Mouse (Mus musculus): ENCODE data around the gene Dock1. TPM values are rescaled to one million over a fixed set of nuclear protein-coding genes. Genes with fewer than 3 reads are reported as not detected.
A peak's percentile ranks its signal among the peaks of the same experiment; 100 is the strongest.

Gene Dock1
- total RNA-seq, 1 experiment = 24.3 TPM

GRCm38 (mm10) chr7:134960871-134961270 is 290.4 kb downstream of the Dock1 start:
- H3K27ac ChIP-seq (ENCODE audit: insufficient read depth, low read depth, low read length, poor library complexity, severe bottlenecking) = no peak overlapping the region
- H3K9ac ChIP-seq (ENCODE audit: insufficient read depth, low read depth, low read length, poor library complexity, severe bottlenecking) = no peak overlapping the region
- in situ Hi-C loops (cut with MboI; ENCODE audit: low sequenced_read_pairs in 2 of 2, unreplicated experiment in 2 of 2) = no loop called here
- H3K4me3 ChIP-seq (ENCODE audit: insufficient read depth in 1 of 2, low read depth in 1 of 2, low read length in 2 of 2, poor library complexity in 1 of 2, severe bottlenecking in 1 of 2) = no peak overlapping the region
- no peaks in the 10 kb centered on the region for H3K4me1 ChIP-seq (ENCODE audit: control insufficient read depth in 2 of 2, insufficient read depth in 2 of 2, low read length in 2 of 2, poor library complexity in 1 of 2)
- DNase-seq (ENCODE audit: low read depth, low spot score) = peak; percentile 54
- H3K36me3 ChIP-seq (ENCODE audit: control insufficient read depth, insufficient read depth, low read length, poor library complexity, severe bottlenecking) = no peaks in the 10 kb centered on the region
- TF ChIP-seq MAFK (IDR thresholded peaks at IDR 0.05; ENCODE audit: insufficient read depth, low read depth, low read length) (no peak), CHD2 (IDR thresholded peaks at IDR 0.05; ENCODE audit: low read depth, low read length) (no peak), ZC3H11A (IDR thresholded peaks at IDR 0.05; ENCODE audit: borderline replicate concordance, low read depth, low read length) (peak; percentile 38; the same call in 1 of the 2 replicates)
- H3K9me3 ChIP-seq (ENCODE audit: control insufficient read depth, insufficient read depth, low read depth, low read length) = no peaks in the 10 kb centered on the region

GRCm38 (mm10) chr7:134961608-134962007 is 291.2 kb downstream of the Dock1 start:
- Histone ChIP-seq H3K4me3 (ENCODE audit: insufficient read depth in 1 of 2, low read depth in 1 of 2, low read length in 2 of 2, poor library complexity in 1 of 2, severe bottlenecking in 1 of 2) (no peak overlapping the region), H3K36me3 (ENCODE audit: control insufficient read depth, insufficient read depth, low read length, poor library complexity, severe bottlenecking) (no peaks in the 10 kb centered on the region), H3K9ac (ENCODE audit: insufficient read depth, low read depth, low read length, poor library complexity, severe bottlenecking) (no peak overlapping the region), H3K9me3 (ENCODE audit: control insufficient read depth, insufficient read depth, low read depth, low read length) (no peaks in the 10 kb centered on the region), H3K4me1 (ENCODE audit: control insufficient read depth in 2 of 2, insufficient read depth in 2 of 2, low read length in 2 of 2, poor library complexity in 1 of 2) (no peaks in the 10 kb centered on the region), H3K27ac (ENCODE audit: insufficient read depth, low read depth, low read length, poor library complexity, severe bottlenecking) (no peak overlapping the region)
- no peak for DNase-seq (ENCODE audit: low read depth, low spot score)
- no peak for TF ChIP-seq ZNF384 (IDR thresholded peaks at IDR 0.05; ENCODE audit: low read depth, low read length)
- TF ChIP-seq ZC3H11A (IDR thresholded peaks at IDR 0.05; ENCODE audit: borderline replicate concordance, low read depth, low read length) = no peak
- TF ChIP-seq HCFC1 (IDR thresholded peaks at IDR 0.05; ENCODE audit: borderline replicate concordance, insufficient read depth, low read length) = no peak
- TF ChIP-seq MAFK (IDR thresholded peaks at IDR 0.05; ENCODE audit: insufficient read depth, low read depth, low read length) = no peak
- TF ChIP-seq CHD2 (IDR thresholded peaks at IDR 0.05; ENCODE audit: low read depth, low read length) = no peak
- in situ Hi-C loops (cut with MboI; ENCODE audit: low sequenced_read_pairs in 2 of 2, unreplicated experiment in 2 of 2) = no loop called here

- DNase-seq (ENCODE audit: low read depth, low spot score) = no peak
- no peak overlapping the region for H3K27ac ChIP-seq (ENCODE audit: insufficient read depth, low read depth, low read length, poor library complexity, severe bottlenecking)
- no peak overlapping the region for H3K9ac ChIP-seq (ENCODE audit: insufficient read depth, low read depth, low read length, poor library complexity, severe bottlenecking)
- no peaks in the 10 kb centered on the region for H3K4me1 ChIP-seq (ENCODE audit: control insufficient read depth in 2 of 2, insufficient read depth in 2 of 2, low read length in 2 of 2, poor library complexity in 1 of 2)
- H3K9me3 ChIP-seq (ENCODE audit: control insufficient read depth, insufficient read depth, low read depth, low read length) = no peaks in the 10 kb centered on the region
- TF ChIP-seq MAFK (IDR thresholded peaks at IDR 0.05; ENCODE audit: insufficient read depth, low read depth, low read length) = no peak
- TF ChIP-seq CHD2 (IDR thresholded peaks at IDR 0.05; ENCODE audit: low read depth, low read length) = no peak
- TF ChIP-seq HCFC1 (IDR thresholded peaks at IDR 0.05; ENCODE audit: borderline replicate concordance, insufficient read depth, low read length) = no peak
- TF ChIP-seq ZC3H11A (IDR thresholded peaks at IDR 0.05; ENCODE audit: borderline replicate concordance, low read depth, low read length) = no peak
- no peak for TF ChIP-seq ZNF384 (IDR thresholded peaks at IDR 0.05; ENCODE audit: low read depth, low read length)
- in situ Hi-C loops (cut with MboI; ENCODE audit: low sequenced_read_pairs in 2 of 2, unreplicated experiment in 2 of 2) = no loop called here
- H3K36me3 ChIP-seq (ENCODE audit: control insufficient read depth, insufficient read depth, low read length, poor library complexity, severe bottlenecking) = no peaks in the 10 kb centered on the region
- H3K4me3 ChIP-seq (ENCODE audit: insufficient read depth in 1 of 2, low read depth in 1 of 2, low read length in 2 of 2, poor library complexity in 1 of 2, severe bottlenecking in 1 of 2) = no peak overlapping the region
Observed at GRCm38 (mm10) chr7:134990244-134990643, 319.8 kb downstream of the Dock1 start.

GRCm38 (mm10) chr7:134990911-134991310 is 320.5 kb downstream of the Dock1 start:
- H3K9me3 ChIP-seq (ENCODE audit: control insufficient read depth, insufficient read depth, low read depth, low read length) = no peaks in the 10 kb centered on the region
- in situ Hi-C loops (cut with MboI; ENCODE audit: low sequenced_read_pairs in 2 of 2, unreplicated experiment in 2 of 2) = no loop called here
- H3K36me3 ChIP-seq (ENCODE audit: control insufficient read depth, insufficient read depth, low read length, poor library complexity, severe bottlenecking) = no peaks in the 10 kb centered on the region
- no peak for DNase-seq (ENCODE audit: low read depth, low spot score)
- no peaks in the 10 kb centered on the region for H3K4me1 ChIP-seq (ENCODE audit: control insufficient read depth in 2 of 2, insufficient read depth in 2 of 2, low read length in 2 of 2, poor library complexity in 1 of 2)
- no peak overlapping the region for H3K27ac ChIP-seq (ENCODE audit: insufficient read depth, low read depth, low read length, poor library complexity, severe bottlenecking)
- no peak for TF ChIP-seq CHD2 (IDR thresholded peaks at IDR 0.05; ENCODE audit: low read depth, low read length)
- no peak for TF ChIP-seq ZNF384 (IDR thresholded peaks at IDR 0.05; ENCODE audit: low read depth, low read length)
- TF ChIP-seq ZC3H11A (IDR thresholded peaks at IDR 0.05; ENCODE audit: borderline replicate concordance, low read depth, low read length) = no peak
- TF ChIP-seq HCFC1 (IDR thresholded peaks at IDR 0.05; ENCODE audit: borderline replicate concordance, insufficient read depth, low read length) = no peak
- no peak for TF ChIP-seq MAFK (IDR thresholded peaks at IDR 0.05; ENCODE audit: insufficient read depth, low read depth, low read length)
- no peak overlapping the region for H3K4me3 ChIP-seq (ENCODE audit: insufficient read depth in 1 of 2, low read depth in 1 of 2, low read length in 2 of 2, poor library complexity in 1 of 2, severe bottlenecking in 1 of 2)
- no peak overlapping the region for H3K9ac ChIP-seq (ENCODE audit: insufficient read depth, low read depth, low read length, poor library complexity, severe bottlenecking)

- no peak for TF ChIP-seq CHD2 (IDR thresholded peaks at IDR 0.05; ENCODE audit: low read depth, low read length)
- no peak for TF ChIP-seq HCFC1 (IDR thresholded peaks at IDR 0.05; ENCODE audit: borderline replicate concordance, insufficient read depth, low read length)
- TF ChIP-seq MAFK (IDR thresholded peaks at IDR 0.05; ENCODE audit: insufficient read depth, low read depth, low read length) = no peak
- no peak for TF ChIP-seq ZC3H11A (IDR thresholded peaks at IDR 0.05; ENCODE audit: borderline replicate concordance, low read depth, low read length)
- no peak for TF ChIP-seq ZNF384 (IDR thresholded peaks at IDR 0.05; ENCODE audit: low read depth, low read length)
- in situ Hi-C loops (cut with MboI; ENCODE audit: low sequenced_read_pairs in 2 of 2, unreplicated experiment in 2 of 2) = no loop called here
- Histone ChIP-seq H3K4me1 (ENCODE audit: control insufficient read depth in 2 of 2, insufficient read depth in 2 of 2, low read length in 2 of 2, poor library complexity in 1 of 2) (no peaks in the 10 kb centered on the region), H3K9me3 (ENCODE audit: control insufficient read depth, insufficient read depth, low read depth, low read length) (no peaks in the 10 kb centered on the region), H3K4me3 (ENCODE audit: insufficient read depth in 1 of 2, low read depth in 1 of 2, low read length in 2 of 2, poor library complexity in 1 of 2, severe bottlenecking in 1 of 2) (no peak overlapping the region), H3K27ac (ENCODE audit: insufficient read depth, low read depth, low read length, poor library complexity, severe bottlenecking) (no peak overlapping the region), H3K36me3 (ENCODE audit: control insufficient read depth, insufficient read depth, low read length, poor library complexity, severe bottlenecking) (no peaks in the 10 kb centered on the region), H3K9ac (ENCODE audit: insufficient read depth, low read depth, low read length, poor library complexity, severe bottlenecking) (no peak overlapping the region)
- DNase-seq (ENCODE audit: low read depth, low spot score) = no peak
Observed at GRCm38 (mm10) chr7:134994983-134995382, 324.5 kb downstream of the Dock1 start.

Measured in ES-E14 (cell line).